Mouse (Mus musculus) liver, embryonic 12.5 days (tissue): ENCODE results near the gene Plxnb2. TPM values are rescaled to one million over a fixed set of nuclear protein-coding genes. Genes with fewer than 3 reads are reported as not detected.
A peak's percentile ranks its signal among the peaks of the same experiment; 100 is the strongest.

Experiments
- ATAC-seq: fragments of 200-750 bp; cut with Nextera tagmentation; 2 replicates; pipeline ENCODE4 v1.8.0; 2017; ENCODE audit warnings: moderate number of reproducible peaks, mild to moderate bottlenecking, moderate library complexity
- H3K27ac ChIP-seq: fragments of 300-500 bp; sonication (generic); 2 replicates; pipeline ENCODE4 v1.5.1; 2016; ENCODE audit warnings: mild to moderate bottlenecking
- H3K27me3 ChIP-seq: fragments of 300-500 bp; sonication (generic); replicated peaks from 2 replicates; pipeline ENCODE4 v1.6.1; 2016; ENCODE audit warnings: mild to moderate bottlenecking, moderate library complexity
- H3K36me3 ChIP-seq: fragments of 300-500 bp; sonication (generic); 2 replicates; pipeline ENCODE4 v1.6.1; 2016; ENCODE audit warnings: mild to moderate bottlenecking, moderate library complexity
- H3K4me1 ChIP-seq: fragments of 300-500 bp; sonication (generic); 2 replicates; pipeline ENCODE4 v1.6.1; 2016
- H3K4me2 ChIP-seq: fragments of 300-500 bp; sonication (generic); 2 replicates; pipeline ENCODE4 v1.6.1; 2016; ENCODE audit warnings: mild to moderate bottlenecking, moderate library complexity
- H3K4me3 ChIP-seq: fragments of 300-500 bp; sonication (generic); 2 replicates; pipeline ENCODE4 v1.5.1; 2016; ENCODE audit warnings: mild to moderate bottlenecking, moderate library complexity
- H3K9ac ChIP-seq: fragments of 300-500 bp; sonication (generic); 2 replicates; pipeline ENCODE4 v1.6.1; 2016; ENCODE audit warnings: mild to moderate bottlenecking, moderate library complexity
- H3K9me3 ChIP-seq: fragments of 300-500 bp; sonication (generic); replicated peaks from 2 replicates; pipeline ENCODE4 v1.6.1; 2016; ENCODE audit warnings: mild to moderate bottlenecking, moderate library complexity
- WGBS: fragments of 180-500 bp; shearing (Covaris S2); methylation state at CpG from one replicate; pipeline ENCODE4 v1.1.7; 2016; ENCODE audit not compliant: insufficient replicate concordance; 5-methylcytosine and 5-hydroxymethylcytosine counted together
- polyA plus RNA-seq: library from polyadenylated mRNA; unstranded; fragments of >200 nt; fragmentation: Nextera tagmentation; extraction: Ambion mirVana; gene quantifications from 2 replicates; pipeline ENCODE4 v1.2.1, GENCODE M21; 2016

Gene Plxnb2
- polyA plus RNA-seq, 1 experiment from 2014 or later, result 38.8 TPM

- Histone ChIP-seq H3K9ac (no peak overlapping the region), H3K4me3 (no peak overlapping the region), H3K27ac (no peak overlapping the region), H3K4me1 (0 out of 2 replicates have a peak, but pooled peaks cover 11% of the 10 kb centered on the region), H3K4me2 (no peak overlapping the region), H3K9me3 (no peaks in the 10 kb centered on the region), H3K27me3 (peaks cover 81% of the 10 kb centered on the region), H3K36me3 (no peaks in the 10 kb centered on the region)
- WGBS, result 79% methylated on average over 5 of the region's 5 CpGs
- ATAC-seq, result no peak
Observed at GRCm38 (mm10) chr15:89136461-89137155, 44.0 kb downstream of the Plxnb2 start.

GRCm38 (mm10) chr15:89131316-89131715, 49.3 kb downstream of the Plxnb2 start:
- H3K4me2 ChIP-seq, result no peak overlapping the region
- H3K27me3 ChIP-seq, result peaks cover 49% of the 10 kb centered on the region
- peaks cover 4% of the 10 kb centered on the region; the same call in 1 of the 2 replicates for H3K36me3 ChIP-seq
- H3K4me3 ChIP-seq, result no peak overlapping the region
- H3K9ac ChIP-seq, result no peak overlapping the region
- ATAC-seq, result no peak
- no peak overlapping the region for H3K27ac ChIP-seq
- no peaks in the 10 kb centered on the region for H3K9me3 ChIP-seq
- 33% methylated on average over 3 of the region's 3 CpGs for WGBS
- H3K4me1 ChIP-seq, result peaks cover 28% of the 10 kb centered on the region

- Histone ChIP-seq H3K4me3 (no peak overlapping the region), H3K27ac (no peak overlapping the region), H3K9ac (no peak overlapping the region), H3K4me1 (peaks cover 28% of the 10 kb centered on the region), H3K9me3 (no peaks in the 10 kb centered on the region), H3K36me3 (peaks cover 15% of the 10 kb centered on the region), H3K27me3 (peaks cover 38% of the 10 kb centered on the region), H3K4me2 (no peak overlapping the region)
- ATAC-seq, result no peak
Observed at GRCm38 (mm10) chr15:89130245-89130644, 50.3 kb downstream of the Plxnb2 start.

- 5% methylated on average over 36 of the region's 36 CpGs for WGBS
Observed at GRCm38 (mm10) chr15:89128382-89129350, 51.9 kb downstream of the Plxnb2 start, which contains the start of gene Hdac10. Gene Hdac10 (minus strand): TSS chr15:89128700.

GRCm38 (mm10) chr15:89127364-89127940, 53.1 kb downstream of the Plxnb2 start:
- Histone ChIP-seq H3K27me3 (peaks cover 29% of the 10 kb centered on the region), H3K27ac (no peak overlapping the region), H3K4me2 (peak overlapping the region; percentile 85), H3K9ac (peak overlapping the region; percentile 76), H3K4me3 (peak overlapping the region; percentile 70), H3K4me1 (peaks cover 43% of the 10 kb centered on the region), H3K9me3 (no peaks in the 10 kb centered on the region), H3K36me3 (peaks cover 29% of the 10 kb centered on the region)
- 71% methylated on average over 8 of the region's 8 CpGs for WGBS
- no peak for ATAC-seq

More at GRCm38 (mm10) chr15:89128382-89129350, 51.9 kb downstream of the Plxnb2 start, which contains the start of gene Hdac10:
- Histone ChIP-seq H3K4me3 (peak within 1 kb of the TSS; percentile 70), H3K4me2 (peak within 1 kb of the TSS; percentile 85), H3K27me3 (peaks cover 29% of the 10 kb centered on the region), H3K9ac (peak within 1 kb of the TSS; percentile 76), H3K27ac (peak within 1 kb of the TSS; percentile 77), H3K9me3 (no peaks in the 10 kb centered on the region), H3K4me1 (peaks cover 38% of the 10 kb centered on the region), H3K36me3 (peaks cover 29% of the 10 kb centered on the region)
- peak; percentile 89 for ATAC-seq

GRCm38 (mm10) chr15:89126622-89127021, 54.0 kb downstream of the Plxnb2 start:
- no peak overlapping the region for H3K4me3 ChIP-seq
- H3K9ac ChIP-seq, result no peak overlapping the region
- H3K27ac ChIP-seq, result no peak overlapping the region
- H3K27me3 ChIP-seq, result peaks cover 21% of the 10 kb centered on the region; the same call in 1 of the 2 replicates
- H3K9me3 ChIP-seq, result no peaks in the 10 kb centered on the region
- peaks cover 29% of the 10 kb centered on the region for H3K36me3 ChIP-seq
- no peak for ATAC-seq
- no peak overlapping the region for H3K4me2 ChIP-seq
- 78% methylated on average over 8 of the region's 8 CpGs for WGBS
- peaks cover 46% of the 10 kb centered on the region for H3K4me1 ChIP-seq

GRCm38 (mm10) chr15:89125351-89125750, 55.2 kb downstream of the Plxnb2 start:
- Histone ChIP-seq H3K9me3 (no peaks in the 10 kb centered on the region), H3K4me2 (no peak overlapping the region), H3K27me3 (peaks cover 10% of the 10 kb centered on the region; the same call in 1 of the 2 replicates), H3K27ac (no peak overlapping the region), H3K4me3 (no peak overlapping the region), H3K9ac (no peak overlapping the region), H3K36me3 (peaks cover 35% of the 10 kb centered on the region), H3K4me1 (peaks cover 59% of the 10 kb centered on the region)
- WGBS, result 87% methylated on average over 9 of the region's 9 CpGs
- ATAC-seq, result no peak

GRCm38 (mm10) chr15:89124312-89124711, 56.3 kb downstream of the Plxnb2 start:
- Histone ChIP-seq H3K9ac (no peak overlapping the region), H3K27ac (peak overlapping the region; percentile 76; the same call in 1 of the 2 replicates), H3K9me3 (no peaks in the 10 kb centered on the region), H3K4me2 (no peak overlapping the region), H3K4me3 (no peak overlapping the region), H3K4me1 (peaks cover 68% of the 10 kb centered on the region), H3K36me3 (peaks cover 45% of the 10 kb centered on the region), H3K27me3 (no peaks in the 10 kb centered on the region)
- WGBS, result 72% methylated on average over 3 of the region's 3 CpGs
- ATAC-seq, result no peak

GRCm38 (mm10) chr15:89123595-89123994, 57.0 kb downstream of the Plxnb2 start:
- 41% methylated on average over 11 of the region's 11 CpGs for WGBS
- Histone ChIP-seq H3K9ac (peak overlapping the region; percentile 88), H3K4me3 (peak overlapping the region; percentile 91), H3K9me3 (no peaks in the 10 kb centered on the region), H3K4me2 (peak overlapping the region; percentile 94), H3K36me3 (peaks cover 51% of the 10 kb centered on the region), H3K4me1 (peaks cover 63% of the 10 kb centered on the region), H3K27me3 (no peaks in the 10 kb centered on the region), H3K27ac (peak overlapping the region; percentile 76)
- ATAC-seq, result no peak

- Histone ChIP-seq H3K4me1 (peaks cover 60% of the 10 kb centered on the region), H3K4me3 (peak within 1 kb of the TSS; percentile 91), H3K4me2 (peak within 1 kb of the TSS; percentile 94), H3K27me3 (no peaks in the 10 kb centered on the region), H3K9ac (peak within 1 kb of the TSS; percentile 88), H3K9me3 (no peaks in the 10 kb centered on the region), H3K27ac (peak within 1 kb of the TSS; percentile 76), H3K36me3 (peaks cover 59% of the 10 kb centered on the region)
- WGBS, result under 1% methylated on average over 47 of the region's 47 CpGs
- peak; percentile 86 for ATAC-seq
Observed at GRCm38 (mm10) chr15:89122649-89123366, 57.8 kb downstream of the Plxnb2 start, which contains the start of gene Tubgcp6. Gene Tubgcp6 (minus strand): TSS chr15:89123112.

- Histone ChIP-seq H3K4me3 (no peak overlapping the region), H3K4me2 (no peak overlapping the region), H3K9ac (no peak overlapping the region), H3K4me1 (peaks cover 35% of the 10 kb centered on the region), H3K9me3 (no peaks in the 10 kb centered on the region), H3K27me3 (no peaks in the 10 kb centered on the region), H3K27ac (no peak overlapping the region), H3K36me3 (peaks cover 73% of the 10 kb centered on the region)
- no peak for ATAC-seq
Observed at GRCm38 (mm10) chr15:89118007-89118406, 62.6 kb downstream of the Plxnb2 start.
